Mouse (Mus musculus): Measurements from ENCODE around the gene Usp25. TPM values are rescaled to one million over a fixed set of nuclear protein-coding genes. Genes with fewer than 3 reads are reported as not detected.

Gene Usp25
- total RNA-seq, 2 experiments from 2014 or later: 32.5 to 36.6 TPM

DNA sequence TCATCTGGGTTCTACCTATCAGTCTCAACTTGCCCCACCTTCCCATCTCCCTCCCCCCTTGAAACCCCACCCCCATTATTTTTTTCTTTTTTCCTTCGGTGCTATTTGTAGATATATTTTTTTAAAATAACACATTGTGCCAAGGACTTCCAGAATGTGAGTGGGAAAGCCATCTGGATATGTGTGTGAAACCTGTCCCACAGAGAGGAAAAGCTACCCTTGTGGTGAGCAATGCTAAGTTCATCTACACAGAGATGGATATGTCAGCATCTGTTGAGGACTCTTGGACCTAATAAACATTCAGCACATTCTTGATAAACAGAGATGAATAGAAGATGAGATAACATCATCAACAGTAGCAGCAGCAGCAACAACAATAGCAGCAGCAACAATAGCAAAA is 138.8 kb downstream of the Usp25 start:
- intact Hi-C loops (cut with DNase I): loop anchor here (5.0 kb wide), 1 partner anchor 85 kb away; no protein-coding TSS in a partner anchor
- H3K27ac ChIP-seq: no peak overlapping the region
- peak; percentile 40 for TF ChIP-seq CTCF (IDR thresholded peaks at IDR 0.05)
- H3K4me3 ChIP-seq: no peak overlapping the region
- DNase-seq (ENCODE audit: extremely low spot score in 1 of 2, low spot score in 2 of 2): no peak

GRCm38 (mm10) chr16:77153216-77153715 is 139.8 kb downstream of the Usp25 start:
- no peak for TF ChIP-seq CTCF (IDR thresholded peaks at IDR 0.05)
- H3K4me3 ChIP-seq: no peak overlapping the region
- H3K27ac ChIP-seq: no peak overlapping the region
- DNase-seq (ENCODE audit: extremely low spot score in 1 of 2, low spot score in 2 of 2): no peak
- intact Hi-C loops (cut with DNase I): loop anchor here (5.0 kb wide), 1 partner anchor 84 kb away; no protein-coding TSS in a partner anchor

DNA sequence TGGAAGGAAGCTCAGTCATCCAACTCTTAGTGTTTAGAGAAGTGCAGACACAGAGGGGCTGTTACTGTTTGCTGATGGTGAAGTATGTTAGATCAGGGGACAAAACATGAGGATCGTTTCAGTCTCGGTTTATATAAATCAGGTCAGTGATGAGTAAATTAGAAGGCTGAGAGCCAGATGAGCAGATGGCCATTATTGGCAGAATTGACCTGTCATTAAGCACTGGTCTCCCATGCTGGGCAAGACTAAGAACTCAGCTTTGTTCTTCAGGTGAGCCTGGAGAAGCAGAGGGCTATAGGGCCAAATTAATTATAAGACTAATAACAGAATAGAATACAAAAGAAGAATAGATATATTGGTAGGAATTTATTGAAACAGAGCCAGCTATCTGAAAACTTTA is 140.3 kb downstream of the Usp25 start:
- no peak for DNase-seq (ENCODE audit: extremely low spot score in 1 of 2, low spot score in 2 of 2)
- intact Hi-C loops (cut with DNase I): loop anchor here (5.0 kb wide), 1 partner anchor 83 kb away; no protein-coding TSS in a partner anchor
- Histone ChIP-seq H3K4me3 (no peak overlapping the region), H3K27ac (no peak overlapping the region)
- no peak for TF ChIP-seq CTCF (IDR thresholded peaks at IDR 0.05)

- H3K4me3 ChIP-seq: no peak overlapping the region
- no peak overlapping the region for H3K27ac ChIP-seq
- no peak for TF ChIP-seq CTCF (IDR thresholded peaks at IDR 0.05)
- intact Hi-C loops (cut with DNase I): loop anchor here (5.0 kb wide), 1 partner anchor 82 kb away; no protein-coding TSS in a partner anchor
- DNase-seq (ENCODE audit: extremely low spot score in 1 of 2, low spot score in 2 of 2): no peak
Observed at GRCm38 (mm10) chr16:77154831-77155230, 141.3 kb downstream of the Usp25 start.

Data from left cerebral cortex, adult 2 months (tissue).